Mouse (Mus musculus) MEL (cell line): Measurements from ENCODE around the gene Snx32. TPM values are rescaled to one million over a fixed set of nuclear protein-coding genes. Genes with fewer than 3 reads are reported as not detected.

ENCODE experiments used
- DNase-seq: peaks from one replicate; pipeline ENCODE4 v3.0.0; 2011; ENCODE audit warnings: low read depth, low spot score
- H3K27ac ChIP-seq: 2 replicates; pipeline ENCODE4 v1.5.1; 2012; ENCODE audit warnings: low read depth, mild to moderate bottlenecking, control low read depth, low read length, moderate library complexity; ENCODE audit not compliant: control insufficient read depth
- H3K27me3 ChIP-seq, 2 experiments: fragments of 150-350 bp in 1 of 2; sonication (generic) in 1 of 2; 2 replicates each; pipeline ENCODE4 v1.6.1; 2012; ENCODE audit warnings: low read length in 2 of 2, mild to moderate bottlenecking in 2 of 2, improper control_type of control experiment in 1 of 2, moderate library complexity in 1 of 2; ENCODE audit not compliant: insufficient read depth in 2 of 2, control insufficient read depth in 1 of 2
- H3K36me3 ChIP-seq, 2 experiments: 2 replicates each; pipeline ENCODE4 v1.6.1; 2012 to 2014; ENCODE audit warnings: low read length in 2 of 2, improper control_type of control experiment in 1 of 2, inconsistent platforms in 1 of 2, mild to moderate bottlenecking in 1 of 2; ENCODE audit not compliant: insufficient read depth in 2 of 2, control insufficient read depth in 1 of 2
- H3K4me1 ChIP-seq, 2 experiments: fragments of 150-350 bp in 1 of 2; sonication (generic) in 1 of 2; 2 replicates each; pipeline ENCODE4 v1.6.1; 2012; ENCODE audit warnings: low read length in 2 of 2, improper control_type of control experiment in 1 of 2, mild to moderate bottlenecking in 1 of 2; ENCODE audit not compliant: insufficient read depth in 2 of 2, control insufficient read depth in 1 of 2
- H3K4me3 ChIP-seq, 2 experiments: fragments of 150-350 bp in 1 of 2; sonication (generic) in 1 of 2; 2 replicates each; pipeline ENCODE4 v1.5.1; 2012; ENCODE audit warnings: low read depth in 2 of 2, low read length in 2 of 2, mild to moderate bottlenecking in 2 of 2, moderate library complexity in 2 of 2, control low read depth in 1 of 2, improper control_type of control experiment in 1 of 2; ENCODE audit not compliant: control insufficient read depth in 1 of 2, insufficient read depth in 1 of 2
- H3K79me2 ChIP-seq: 2 replicates; pipeline ENCODE4 v1.6.1; 2012; ENCODE audit warnings: mild to moderate bottlenecking, low read length, moderate library complexity; ENCODE audit not compliant: control insufficient read depth, poor library complexity, insufficient read depth
- H3K9ac ChIP-seq: 2 replicates; pipeline ENCODE4 v1.6.1; 2012; ENCODE audit warnings: low read depth, mild to moderate bottlenecking, control low read depth, low read length, moderate library complexity; ENCODE audit not compliant: control insufficient read depth, poor library complexity, severe bottlenecking
- H3K9me3 ChIP-seq: fragments of 150-350 bp; sonication (generic); replicated peaks from 2 replicates; pipeline ENCODE4 v1.6.1; 2012; ENCODE audit warnings: mild to moderate bottlenecking, low read length, improper control_type of control experiment, moderate library complexity; ENCODE audit not compliant: insufficient read depth
- CHD2 ChIP-seq: IDR thresholded peaks from 2 replicates; pipeline ENCODE4 v1.6.1; 2011; ENCODE audit warnings: low read length, improper control_type of control experiment
- CTCF ChIP-seq, 3 experiments: IDR thresholded peaks in 2 of 3; conservative IDR thresholded peaks in 1 of 3; 2 replicates each; pipeline ENCODE4 v1.5.1; 2011 to 2012; ENCODE audit warnings: low read length in 3 of 3, low read depth in 2 of 3, mild to moderate bottlenecking in 2 of 3, improper control_type of control experiment in 1 of 3, inconsistent platforms in 1 of 3, mixed read lengths in 1 of 3, moderate library complexity in 1 of 3; ENCODE audit not compliant: control insufficient read depth in 1 of 3, insufficient read depth in 1 of 3, poor library complexity in 1 of 3, severe bottlenecking in 1 of 3
- E2F4 ChIP-seq: IDR thresholded peaks from 2 replicates; pipeline ENCODE4 v1.6.1; 2011; ENCODE audit warnings: low read depth, low read length, improper control_type of control experiment, borderline replicate concordance
- ELF1 ChIP-seq: IDR thresholded peaks from 2 replicates; pipeline ENCODE4 v1.6.1; 2014; ENCODE audit warnings: low read depth, mild to moderate bottlenecking, inconsistent platforms, low read length, improper control_type of control experiment, moderate library complexity
- ETS1 ChIP-seq: IDR thresholded peaks from 2 replicates; pipeline ENCODE4 v1.6.1; 2012; ENCODE audit warnings: low read depth, mild to moderate bottlenecking, inconsistent platforms, low read length, improper control_type of control experiment, moderate library complexity
- GABPA ChIP-seq: IDR thresholded peaks from 2 replicates; pipeline ENCODE4 v1.6.1; 2012; ENCODE audit warnings: low read depth, mild to moderate bottlenecking, inconsistent platforms, low read length, improper control_type of control experiment, moderate library complexity
- HCFC1 ChIP-seq: IDR thresholded peaks from 2 replicates; pipeline ENCODE4 v1.6.1; 2012; ENCODE audit warnings: low read depth, mild to moderate bottlenecking, inconsistent platforms, low read length, improper control_type of control experiment, moderate library complexity
- JUND ChIP-seq: IDR thresholded peaks from 2 replicates; pipeline ENCODE4 v1.6.1; 2011; ENCODE audit warnings: low read depth, mild to moderate bottlenecking, improper control_type of control experiment, low read length
- MAFK ChIP-seq: IDR thresholded peaks from 2 replicates; pipeline ENCODE4 v1.6.1; 2011; ENCODE audit warnings: low read depth, mild to moderate bottlenecking, low read length, improper control_type of control experiment, borderline replicate concordance
- MAX ChIP-seq: IDR thresholded peaks from 2 replicates; pipeline ENCODE4 v1.6.1; 2011; ENCODE audit warnings: low read length, improper control_type of control experiment
- MAZ ChIP-seq: IDR thresholded peaks from 2 replicates; pipeline ENCODE4 v1.6.1; 2012; ENCODE audit warnings: low read depth, mild to moderate bottlenecking, inconsistent platforms, low read length, improper control_type of control experiment
- MEF2A ChIP-seq: IDR thresholded peaks from 2 replicates; pipeline ENCODE4 v1.6.1; 2014; ENCODE audit warnings: low read depth, mild to moderate bottlenecking, inconsistent platforms, low read length, improper control_type of control experiment; ENCODE audit not compliant: poor library complexity, insufficient replicate concordance, severe bottlenecking; ENCODE audit errors: extremely low read depth
- MXI1 ChIP-seq: IDR thresholded peaks from 2 replicates; pipeline ENCODE4 v1.6.1; 2011; ENCODE audit warnings: mild to moderate bottlenecking, low read depth, low read length, improper control_type of control experiment
- MYB ChIP-seq: IDR thresholded peaks from 2 replicates; pipeline ENCODE4 v1.6.1; 2011; ENCODE audit warnings: mild to moderate bottlenecking, low read depth, low read length, improper control_type of control experiment
- MYC ChIP-seq: IDR thresholded peaks from 2 replicates; pipeline ENCODE4 v1.6.1; 2011; ENCODE audit warnings: low read depth, mild to moderate bottlenecking, low read length, improper control_type of control experiment, moderate library complexity
- NELFE ChIP-seq: IDR thresholded peaks from 2 replicates; pipeline ENCODE4 v1.6.1; 2011; ENCODE audit warnings: low read depth, low read length, improper control_type of control experiment
- NRF1 ChIP-seq: IDR thresholded peaks from 2 replicates; pipeline ENCODE4 v1.6.1; 2014; ENCODE audit warnings: low read depth, mild to moderate bottlenecking, inconsistent platforms, low read length, improper control_type of control experiment, moderate library complexity; ENCODE audit not compliant: poor library complexity, insufficient read depth, severe bottlenecking
- POLR2A ChIP-seq, 2 experiments: IDR thresholded peaks; 2 replicates each; pipeline ENCODE4 v1.6.1; 2011 to 2012; ENCODE audit warnings: low read length in 2 of 2, mild to moderate bottlenecking in 2 of 2, control low read depth in 1 of 2, improper control_type of control experiment in 1 of 2, low read depth in 1 of 2, moderate library complexity in 1 of 2; ENCODE audit not compliant: control insufficient read depth in 1 of 2, insufficient read depth in 1 of 2, poor library complexity in 1 of 2
- POLR2AphosphoS2 ChIP-seq: IDR thresholded peaks from 2 replicates; pipeline ENCODE4 v1.6.1; 2011; ENCODE audit warnings: low read length, improper control_type of control experiment
- POLR2AphosphoS5 ChIP-seq: IDR thresholded peaks from 2 replicates; pipeline ENCODE4 v1.6.1; 2012; ENCODE audit warnings: low read depth, borderline replicate concordance, mild to moderate bottlenecking, inconsistent platforms, low read length, moderate library complexity, mixed read lengths
- RAD21 ChIP-seq: IDR thresholded peaks from 2 replicates; pipeline ENCODE4 v1.6.1; 2011; ENCODE audit warnings: mild to moderate bottlenecking, low read depth, low read length, improper control_type of control experiment
- SMC3 ChIP-seq: IDR thresholded peaks from 2 replicates; pipeline ENCODE4 v1.6.1; 2011; ENCODE audit warnings: low read depth, low read length, improper control_type of control experiment
- TAL1 ChIP-seq: IDR thresholded peaks from 2 replicates; pipeline ENCODE4 v1.6.1; 2012; ENCODE audit warnings: mild to moderate bottlenecking, inconsistent platforms, low read length, moderate library complexity, mixed read lengths
- polyA plus RNA-seq, 2 experiments: library from polyadenylated mRNA; stranded (reverse) in 1 of 2; unstranded in 1 of 2; fragments of >175 nt in 1 of 2; fragments of >200 nt in 1 of 2; gene quantifications; 2 replicates each; pipeline versions ENCODE4 v1.2.1 to v1.2.4; 2012; ENCODE audit warnings: low replicate concordance in 2 of 2, low read depth in 1 of 2; ENCODE audit not compliant: insufficient read length in 2 of 2, insufficient read depth in 1 of 2, missing spikeins in 1 of 2
- total RNA-seq: library from RNA; depleted of rRNA; stranded (reverse); fragments of 300-350 nt; gene quantifications from 2 replicates; pipeline ENCODE4 v1.2.3, GENCODE M21; 2012

The Snx32 gene
- total and polyA plus RNA-seq, 3 experiments, result 1.3 to 2.6 TPM; not detected in 1

DNA sequence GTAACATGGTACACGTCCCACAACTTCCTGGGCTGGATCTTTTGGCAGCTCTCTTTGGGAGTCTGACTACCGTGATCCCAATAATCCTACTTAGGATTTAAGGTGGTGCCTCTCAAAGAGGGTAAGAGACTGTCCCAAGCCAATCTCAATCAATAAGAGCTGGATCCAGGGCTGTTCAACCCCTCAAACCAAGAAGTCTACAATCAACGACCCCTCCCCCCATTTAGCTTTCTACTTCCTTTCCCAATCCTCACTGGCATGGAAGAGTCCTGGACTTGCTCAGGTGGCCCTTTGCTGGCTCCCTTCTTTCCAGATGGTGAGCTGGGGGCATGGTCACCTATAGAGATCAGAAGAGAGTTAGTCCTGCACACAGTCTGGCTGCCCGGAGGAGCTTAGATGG, 23.6 kb downstream of the Snx32 start:
- H3K79me2 ChIP-seq, result peaks cover 16% of the 10 kb centered on the region
- no peaks in the 10 kb centered on the region for H3K27me3 ChIP-seq
- H3K27ac ChIP-seq, result no peak overlapping the region
- no peak overlapping the region for H3K4me3 ChIP-seq
- TF ChIP-seq MXI1 (no peak), NRF1 (no peak), GABPA (no peak)
- peaks cover 0 to 12% of the 10 kb centered on the region in 2 experiments; a peak in 2 of 4 replicates for H3K4me1 ChIP-seq
- H3K9ac ChIP-seq, result no peak overlapping the region; the same call in 1 of the 2 replicates
- no peak for DNase-seq
- H3K9me3 ChIP-seq, result no peaks in the 10 kb centered on the region
- peaks cover 0 to 3% of the 10 kb centered on the region in 2 experiments; a peak in 2 of 4 replicates for H3K36me3 ChIP-seq

- no peaks in the 10 kb centered on the region for H3K27me3 ChIP-seq
- TF ChIP-seq POLR2A (IDR thresholded peaks at IDR 0.05; ENCODE audit: control insufficient read depth in 1 of 2, insufficient read depth in 1 of 2, low read depth in 1 of 2, low read length in 2 of 2, poor library complexity in 1 of 2) (no peak), RAD21 (no peak), JUND (no peak), MAX (no peak), SMC3 (no peak), TAL1 (no peak), CHD2 (no peak), ETS1 (no peak), CTCF (IDR thresholded peaks at IDR 0.05 in 2 of 3, conservative IDR thresholded peaks at IDR 0.05 in 1 of 3; ENCODE audit: control insufficient read depth in 1 of 3, insufficient read depth in 1 of 3, low read depth in 2 of 3, low read length in 3 of 3, poor library complexity in 1 of 3, severe bottlenecking in 1 of 3) (no peak), POLR2AphosphoS5 (no peak), MYC (no peak), NELFE (no peak), MAZ (no peak), MYB (no peak), POLR2AphosphoS2 (no peak), MEF2A (no peak), HCFC1 (no peak), MAFK (no peak), ELF1 (no peak), E2F4 (no peak)
- TF ChIP-seq, all 39 proteins: peak for 0
- no peaks in the 10 kb centered on the region for H3K9me3 ChIP-seq
- DNase-seq, result no peak
- no peak overlapping the region for H3K9ac ChIP-seq
- H3K79me2 ChIP-seq, result peaks cover 11% of the 10 kb centered on the region
- H3K27ac ChIP-seq, result no peak overlapping the region
- 0 out of 4 replicates have a peak, but pooled peaks cover 0 to 2% of the 10 kb centered on the region in 2 experiments for H3K36me3 ChIP-seq
- no peak overlapping the region for H3K4me3 ChIP-seq
- peaks cover 0 to 12% of the 10 kb centered on the region in 2 experiments; a peak in 2 of 4 replicates for H3K4me1 ChIP-seq
These were observed 24.1 kb downstream of the Snx32 start for GRCm38 (mm10) chr19:5486286-5486685.
